Mouse (Mus musculus) heart, postnatal 0 days (tissue): ENCODE measurements at regions not wholly inside any gene's neighbourhood (a gene's known extent, or its start where the extent isn't known, plus 50 kb on each side); places are given as distances from the start of the nearest gene placed in this dataset.

Experiments
- CTCF ChIP-seq: IDR thresholded peaks from 2 replicates; pipeline ENCODE4 v1.5.1; 2016; ENCODE audit warnings: antibody characterized with exemption, control low read depth, low read depth
- EP300 ChIP-seq: IDR thresholded peaks from 2 replicates; pipeline ENCODE4 v1.6.1; 2016; ENCODE audit warnings: antibody characterized with exemption, low read depth

- TF ChIP-seq CTCF (no peak), EP300 (no peak)
These were observed 82.6 kb downstream of the Sox1 start for GRCm38 (mm10) chr8:12477449-12478401.
